Mouse (Mus musculus): ENCODE results near the gene Rhod.
"Not testable (repeated sequence)": the region's sequence is repeated elsewhere in the genome, so short reads cannot be mapped to it uniquely, and the experiment has no call there.

Gene Rhod

GRCm38 (mm10) chr19:4439161-4439801 is at the start of gene Rhod:
Gene Rhod (minus strand): TSS chr19:4439432.
- in situ Hi-C loops (cut with MboI, MseI): no loop called here

GRCm38 (mm10) chr19:4487877-4488276 is 48.6 kb upstream of the Rhod start:
- in situ Hi-C loops (cut with MboI, MseI): no loop called here

GRCm38 (mm10) chr19:4485006-4485405 is 45.8 kb upstream of the Rhod start:
- in situ Hi-C loops (cut with MboI, MseI): no loop called here

- in situ Hi-C loops (cut with MboI, MseI): no loop called here
Measured at GRCm38 (mm10) chr19:4482111-4482859, 43.1 kb upstream of the Rhod start.

GRCm38 (mm10) chr19:4481326-4481725 is 42.1 kb upstream of the Rhod start:
- in situ Hi-C loops (cut with MboI, MseI): no loop called here

GRCm38 (mm10) chr19:4480041-4480440 is 40.8 kb upstream of the Rhod start:
- in situ Hi-C loops (cut with MboI, MseI): no loop called here

GRCm38 (mm10) chr19:4478190-4478516 is 38.9 kb upstream of the Rhod start:
- in situ Hi-C loops (cut with MboI, MseI): no loop called here

GRCm38 (mm10) chr19:4477345-4478189 is 38.3 kb upstream of the Rhod start, which contains the start of gene Syt12:
Gene Syt12 (minus strand): TSS chr19:4477447.
- in situ Hi-C loops (cut with MboI, MseI): no loop called here

- in situ Hi-C loops (cut with MboI, MseI): no loop called here
Measured at GRCm38 (mm10) chr19:4476601-4477257, 37.5 kb upstream of the Rhod start.

- in situ Hi-C loops (cut with MboI, MseI): no loop called here
Measured at GRCm38 (mm10) chr19:4475224-4475925, 36.1 kb upstream of the Rhod start.

- in situ Hi-C loops (cut with MboI, MseI): no loop called here
Measured at GRCm38 (mm10) chr19:4474739-4475138, 35.5 kb upstream of the Rhod start.

- in situ Hi-C loops (cut with MboI, MseI): no loop called here
Measured at GRCm38 (mm10) chr19:4473549-4473948, 34.3 kb upstream of the Rhod start.

GRCm38 (mm10) chr19:4468363-4468762 is 29.1 kb upstream of the Rhod start:
- in situ Hi-C loops (cut with MboI, MseI): no loop called here

- in situ Hi-C loops (cut with MboI, MseI): no loop called here
Measured at GRCm38 (mm10) chr19:4464666-4465065, 25.4 kb upstream of the Rhod start.

- in situ Hi-C loops (cut with MboI, MseI): no loop called here
Measured at GRCm38 (mm10) chr19:4461981-4462380, 22.7 kb upstream of the Rhod start.

GRCm38 (mm10) chr19:4456227-4456626 is 17.0 kb upstream of the Rhod start:
- in situ Hi-C loops (cut with MboI, MseI): no loop called here

GRCm38 (mm10) chr19:4455071-4455800 is 16.0 kb upstream of the Rhod start:
- in situ Hi-C loops (cut with MboI, MseI): no loop called here

GRCm38 (mm10) chr19:4454040-4454439 is 14.8 kb upstream of the Rhod start:
- in situ Hi-C loops (cut with MboI, MseI): not testable (repeated sequence)

GRCm38 (mm10) chr19:4452525-4452924 is 13.3 kb upstream of the Rhod start:
- in situ Hi-C loops (cut with MboI, MseI): no loop called here

GRCm38 (mm10) chr19:4451965-4452364 is 12.7 kb upstream of the Rhod start:
- in situ Hi-C loops (cut with MboI, MseI): no loop called here

GRCm38 (mm10) chr19:4451098-4451497 is 11.9 kb upstream of the Rhod start:
- in situ Hi-C loops (cut with MboI, MseI): no loop called here
